Mouse (Mus musculus) macrophage (primary cell): ENCODE measurements around the gene 2010111I01Rik. TPM values are rescaled to one million over a fixed set of nuclear protein-coding genes. Genes with fewer than 3 reads are reported as not detected.

Source experiments
- H3K27ac ChIP-seq: fragments of 350-480 bp; formaldehyde crosslinking; 2 replicates; pipeline ENCODE4 v1.9.0; 2021
- H3K36me3 ChIP-seq: fragments of 350-480 bp; formaldehyde crosslinking; 2 replicates; pipeline ENCODE4 v1.9.0; 2021; ENCODE audit errors: inconsistent target
- H3K4me3 ChIP-seq: fragments of 350-480 bp; formaldehyde crosslinking; 2 replicates; pipeline ENCODE4 v1.9.0; 2021; ENCODE audit errors: inconsistent target
- H3K79me2 ChIP-seq: fragments of 350-480 bp; formaldehyde crosslinking; 2 replicates; pipeline ENCODE4 v1.9.0; 2021; ENCODE audit errors: inconsistent target
- WGBS: methylation state at CpG from one replicate; pipeline ENCODE4 v1.1.7; 2026; ENCODE audit warnings: inconsistent platforms; ENCODE audit not compliant: missing documents; 5-methylcytosine and 5-hydroxymethylcytosine counted together
- polyA plus RNA-seq: library from polyadenylated mRNA; stranded (reverse); fragments of 250-400 nt; gene quantifications from 3 replicates; pipeline ENCODE4 v1.2.4, GENCODE M21; 2018; ENCODE audit warnings: inconsistent platforms

The 2010111I01Rik gene
- polyA plus RNA-seq, 1 experiment from 2014 or later, result 59.3 TPM

GRCm38 (mm10) chr13:63113881-63114301 is 149.2 kb downstream of the 2010111I01Rik start:
- Histone ChIP-seq H3K79me2 (no peaks in the 10 kb centered on the region; the same call in 1 of the 2 replicates), H3K36me3 (no peaks in the 10 kb centered on the region), H3K4me3 (no peak overlapping the region), H3K27ac (peak overlapping the region; percentile 100)
- WGBS, result 62% methylated on average over 4 of the region's 4 CpGs

GRCm38 (mm10) chr13:63115187-63115784 is 150.6 kb downstream of the 2010111I01Rik start:
- 92% methylated on average over 3 of the region's 3 CpGs for WGBS
- peak overlapping the region; percentile 100 for H3K27ac ChIP-seq
- H3K4me3 ChIP-seq, result no peak overlapping the region
- H3K79me2 ChIP-seq, result no peaks in the 10 kb centered on the region; the same call in 1 of the 2 replicates
- H3K36me3 ChIP-seq, result no peaks in the 10 kb centered on the region

GRCm38 (mm10) chr13:63117495-63118184 is 152.9 kb downstream of the 2010111I01Rik start:
- Histone ChIP-seq H3K79me2 (no peaks in the 10 kb centered on the region), H3K27ac (no peak overlapping the region), H3K36me3 (no peaks in the 10 kb centered on the region), H3K4me3 (no peak overlapping the region)
- WGBS, result 96% methylated on average over 3 of the region's 3 CpGs

GRCm38 (mm10) chr13:63118682-63119081 is 154.0 kb downstream of the 2010111I01Rik start:
- no peak overlapping the region for H3K4me3 ChIP-seq
- WGBS, result 85% methylated on average over 3 of the region's 3 CpGs
- no peak overlapping the region for H3K27ac ChIP-seq
- no peaks in the 10 kb centered on the region for H3K36me3 ChIP-seq
- H3K79me2 ChIP-seq, result no peaks in the 10 kb centered on the region

DNA sequence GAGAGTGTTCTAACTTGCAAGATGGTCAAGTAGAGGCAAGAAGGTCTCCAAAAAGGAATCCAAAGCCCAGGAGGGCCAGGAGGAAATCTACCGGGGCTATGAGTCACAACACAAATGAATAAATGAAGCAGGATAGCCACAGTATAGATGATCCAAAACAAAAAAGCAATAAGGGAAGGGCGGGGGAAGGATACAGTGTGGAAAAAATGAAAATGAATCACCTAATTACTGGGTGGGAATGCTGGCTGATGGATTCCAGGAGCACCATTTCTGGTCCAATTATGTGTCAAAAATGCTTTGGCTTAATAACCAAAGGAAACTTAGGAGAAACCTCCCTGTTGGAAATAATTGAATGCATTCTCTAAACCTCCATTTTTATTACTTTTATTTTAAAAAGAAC is 155.6 kb downstream of the 2010111I01Rik start:
- H3K27ac ChIP-seq, result no peak overlapping the region
- H3K4me3 ChIP-seq, result no peak overlapping the region
- H3K36me3 ChIP-seq, result no peaks in the 10 kb centered on the region
- WGBS, result 88% methylated on average over 2 of the region's 2 CpGs
- no peaks in the 10 kb centered on the region for H3K79me2 ChIP-seq

DNA sequence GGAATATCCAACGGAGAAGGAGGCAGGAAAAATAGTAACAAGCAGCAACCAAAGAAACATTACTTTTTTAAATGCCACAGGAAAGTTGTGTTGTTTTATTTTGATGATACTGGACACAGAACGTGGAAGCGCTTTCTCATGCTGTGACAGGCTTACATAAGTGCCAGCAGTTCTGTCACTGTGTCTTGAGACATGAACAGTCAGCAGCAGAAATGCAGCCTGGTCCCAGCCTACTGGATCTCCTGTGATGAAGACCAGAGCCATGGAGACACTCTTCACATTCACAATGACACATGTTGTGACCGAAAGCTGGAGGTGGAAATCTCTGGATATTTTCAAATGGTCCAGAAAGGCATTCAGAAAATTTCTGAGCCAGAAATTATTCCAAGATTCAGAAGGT is 157.1 kb downstream of the 2010111I01Rik start:
- Histone ChIP-seq H3K79me2 (no peaks in the 10 kb centered on the region), H3K27ac (no peak overlapping the region), H3K36me3 (no peaks in the 10 kb centered on the region), H3K4me3 (no peak overlapping the region)
- 98% methylated on average over 4 of the region's 4 CpGs for WGBS

DNA sequence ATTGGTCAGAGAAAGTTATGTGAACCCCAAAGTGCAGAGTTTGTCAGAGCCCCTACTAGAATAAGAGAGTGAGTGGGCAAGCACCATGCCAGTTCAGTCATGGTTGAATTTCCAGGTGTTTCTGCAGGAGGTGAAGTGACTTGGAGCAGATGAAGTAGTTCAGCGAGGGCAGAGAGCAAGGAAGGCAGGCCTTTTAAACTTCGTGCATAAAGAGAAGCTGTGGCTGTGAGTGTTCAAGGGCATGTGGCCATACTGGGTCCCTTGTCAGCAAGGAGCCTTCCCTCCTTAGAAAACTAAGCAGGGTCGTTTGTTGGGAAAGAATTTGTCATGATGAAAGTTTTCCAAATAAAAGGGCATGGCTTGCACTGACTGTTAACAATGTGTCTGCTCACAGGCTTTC is 161.5 kb downstream of the 2010111I01Rik start:
- no peak overlapping the region for H3K27ac ChIP-seq
- H3K36me3 ChIP-seq, result no peaks in the 10 kb centered on the region
- no peak overlapping the region for H3K4me3 ChIP-seq
- WGBS, result 94% methylated on average over 3 of the region's 3 CpGs
- no peaks in the 10 kb centered on the region for H3K79me2 ChIP-seq

DNA sequence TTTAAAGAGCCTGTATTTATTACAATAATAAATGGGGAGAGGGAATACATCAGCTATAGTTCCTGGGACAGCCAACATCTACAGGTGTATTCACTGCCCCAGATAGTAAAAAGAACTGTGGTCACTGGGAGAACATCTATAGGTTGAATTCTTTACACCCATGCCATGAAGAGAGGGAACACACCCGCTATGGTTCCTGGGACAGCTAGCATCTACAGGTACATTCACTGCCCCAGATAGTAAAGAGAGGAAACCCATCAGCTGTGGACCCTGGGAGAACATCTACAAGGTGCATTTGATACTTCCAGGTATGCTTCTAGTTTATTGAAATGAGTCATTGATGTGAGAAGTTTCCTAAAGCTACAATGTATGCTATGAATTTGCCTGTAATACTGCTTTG is 162.8 kb downstream of the 2010111I01Rik start:
- Histone ChIP-seq H3K79me2 (no peaks in the 10 kb centered on the region), H3K36me3 (no peaks in the 10 kb centered on the region), H3K27ac (no peak overlapping the region), H3K4me3 (no peak overlapping the region)
- 100% methylated on average over 1 of the region's 1 CpGs for WGBS

DNA sequence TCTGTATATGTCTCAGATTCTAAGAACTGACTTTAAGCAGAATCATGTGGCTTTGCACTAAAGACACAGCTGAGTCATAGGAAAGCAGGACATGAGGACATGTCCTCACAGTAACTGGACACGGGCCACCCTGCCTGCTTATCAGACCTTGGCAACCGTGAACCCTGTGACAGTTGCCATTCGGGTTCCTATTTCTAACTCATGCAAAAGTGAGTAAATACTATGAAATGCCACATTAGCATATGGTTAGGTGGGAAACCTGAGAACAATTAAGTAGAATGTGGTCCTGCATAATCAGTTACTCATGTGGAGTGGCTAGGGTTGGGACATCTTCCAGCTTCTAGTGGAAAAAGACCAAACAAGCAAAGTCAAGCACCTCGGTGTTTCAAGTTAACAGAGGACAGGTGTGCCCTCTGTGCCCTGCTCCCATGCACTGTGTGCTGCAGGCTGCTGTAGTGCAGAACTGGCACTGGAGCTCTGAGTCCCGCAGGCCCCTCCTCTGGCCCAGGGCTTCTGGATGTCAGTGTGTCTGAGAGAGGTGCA is 170.3 kb downstream of the 2010111I01Rik start:
- no peak overlapping the region for H3K4me3 ChIP-seq
- H3K79me2 ChIP-seq, result no peaks in the 10 kb centered on the region
- peak overlapping the region; percentile 43 for H3K27ac ChIP-seq
- no peaks in the 10 kb centered on the region for H3K36me3 ChIP-seq
- WGBS, result 91% methylated on average over 5 of the region's 5 CpGs

GRCm38 (mm10) chr13:63135994-63136393 is 171.3 kb downstream of the 2010111I01Rik start:
- H3K36me3 ChIP-seq, result no peaks in the 10 kb centered on the region
- no peaks in the 10 kb centered on the region for H3K79me2 ChIP-seq
- no peak overlapping the region for H3K27ac ChIP-seq
- H3K4me3 ChIP-seq, result no peak overlapping the region
- 90% methylated on average over 7 of the region's 7 CpGs for WGBS

DNA sequence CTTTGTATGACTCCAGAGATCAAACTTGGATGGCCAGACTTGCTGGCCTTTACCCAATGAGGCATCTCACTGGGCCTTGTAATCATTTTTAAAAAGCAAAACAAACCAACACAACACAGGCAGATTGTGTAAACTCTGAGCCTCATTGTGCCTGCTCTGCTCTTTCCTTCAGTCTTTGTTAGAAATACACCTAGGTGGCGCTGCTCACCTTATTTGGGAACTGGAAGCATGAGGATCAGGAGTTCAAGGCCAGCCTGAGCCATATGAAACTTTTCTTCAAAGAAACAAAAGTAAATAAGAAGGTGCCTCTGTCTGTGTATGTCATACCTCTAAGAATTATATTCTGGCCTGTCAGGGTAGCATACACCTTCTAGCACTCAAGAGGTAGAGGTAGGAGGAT is 172.1 kb downstream of the 2010111I01Rik start:
- Histone ChIP-seq H3K27ac (no peak overlapping the region), H3K4me3 (no peak overlapping the region), H3K36me3 (no peaks in the 10 kb centered on the region), H3K79me2 (no peaks in the 10 kb centered on the region)
- 100% methylated on average over 1 of the region's 1 CpGs for WGBS

DNA sequence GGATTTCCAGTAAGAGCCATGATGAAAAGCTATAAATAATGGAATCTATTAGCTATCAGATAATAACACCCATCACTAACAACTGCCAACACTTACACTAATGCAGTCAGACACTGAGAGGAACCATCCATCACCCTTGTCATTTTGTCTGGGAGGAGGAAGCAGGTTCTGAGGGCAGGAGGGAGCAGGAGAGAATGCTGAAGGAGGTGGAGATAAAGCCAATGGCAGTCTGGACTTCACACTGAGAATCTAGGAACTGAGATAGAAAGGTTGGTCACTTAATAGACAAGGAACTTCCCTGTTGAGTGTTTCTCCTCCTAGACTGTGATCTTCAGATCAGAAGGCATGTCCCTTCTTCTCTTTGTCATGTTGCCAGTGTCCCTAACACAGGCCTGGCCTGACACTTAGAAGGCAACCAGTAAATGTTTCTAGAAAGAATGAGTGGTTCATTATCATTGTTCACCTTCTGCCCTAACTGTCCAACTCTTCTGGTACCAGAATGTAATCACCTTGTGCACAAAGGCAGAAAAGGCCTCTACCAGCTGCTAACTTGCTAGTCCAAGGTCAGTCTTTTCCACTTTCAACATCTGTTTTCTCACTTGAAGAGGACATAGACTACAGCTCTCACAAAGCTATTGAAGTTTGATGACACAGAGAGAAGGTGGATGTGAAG is 173.8 kb downstream of the 2010111I01Rik start:
- H3K79me2 ChIP-seq, result no peaks in the 10 kb centered on the region
- no peak overlapping the region for H3K4me3 ChIP-seq
- peak overlapping the region; percentile 87 for H3K27ac ChIP-seq
- no peaks in the 10 kb centered on the region for H3K36me3 ChIP-seq

DNA sequence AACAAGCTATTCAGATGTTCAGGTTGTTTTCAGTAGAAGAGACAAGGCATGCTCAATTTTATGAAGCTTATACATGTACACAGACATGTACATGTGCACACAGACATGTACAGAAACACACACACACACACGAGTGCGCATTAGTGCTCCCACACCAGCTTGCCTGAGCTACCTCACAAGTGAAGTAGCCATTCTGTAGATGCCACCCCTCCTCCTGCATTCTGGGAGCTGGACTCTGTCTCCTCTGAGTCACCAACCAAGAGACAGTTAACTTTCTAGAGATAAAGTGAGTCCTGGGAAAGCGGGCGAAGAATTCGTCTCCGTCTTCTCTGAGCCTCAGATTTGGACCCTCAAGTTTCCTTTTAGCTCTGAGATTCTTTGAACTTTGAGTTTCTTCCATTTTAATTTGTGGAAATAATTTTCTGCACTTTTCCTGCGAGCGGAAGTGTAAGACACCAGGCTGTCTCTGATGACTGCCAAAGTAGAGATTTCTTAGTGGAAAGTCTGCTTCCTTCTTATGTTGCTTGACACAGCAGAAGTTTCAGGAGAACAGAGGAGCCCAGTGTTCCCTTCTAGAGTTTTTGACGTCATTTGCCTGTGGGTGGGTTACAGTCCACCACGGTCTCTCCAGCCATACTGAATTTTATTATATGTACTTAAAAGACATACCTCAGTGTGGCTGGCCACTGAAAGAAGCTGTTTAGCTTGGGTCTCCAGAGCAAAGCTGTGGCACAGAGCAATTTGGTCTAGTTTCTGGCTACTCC is 175.0 kb downstream of the 2010111I01Rik start:
- no peaks in the 10 kb centered on the region for H3K79me2 ChIP-seq
- no peak overlapping the region for H3K4me3 ChIP-seq
- WGBS, result 93% methylated on average over 10 of the region's 10 CpGs
- peak overlapping the region; percentile 87 for H3K27ac ChIP-seq
- H3K36me3 ChIP-seq, result no peaks in the 10 kb centered on the region

DNA sequence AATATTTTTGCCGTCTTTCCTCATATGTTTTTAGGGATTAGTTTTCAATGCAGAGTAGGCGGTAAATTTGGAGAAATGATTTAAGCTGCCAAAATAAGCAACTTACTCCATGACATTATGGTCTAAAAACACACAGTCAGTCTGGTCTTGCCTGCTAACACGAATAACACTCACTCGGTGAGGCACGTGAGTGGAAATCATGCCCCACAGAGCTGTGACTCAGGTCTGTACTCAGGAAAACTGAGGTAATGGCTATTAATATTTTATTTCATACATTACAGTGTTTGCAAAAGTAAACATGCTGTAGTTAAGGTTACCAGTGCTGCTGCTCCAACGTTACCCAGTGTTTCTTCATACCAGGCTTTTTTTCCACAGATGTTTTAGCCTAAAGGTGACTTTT is 176.1 kb downstream of the 2010111I01Rik start:
- H3K36me3 ChIP-seq, result no peaks in the 10 kb centered on the region
- peak overlapping the region; percentile 87 for H3K27ac ChIP-seq
- no peak overlapping the region for H3K4me3 ChIP-seq
- H3K79me2 ChIP-seq, result no peaks in the 10 kb centered on the region
- whole genome bisulfite sequencing, result 77% methylated on average over 6 of the region's 6 CpGs
